Mouse (Mus musculus) midbrain, embryonic 13.5 days (tissue): ENCODE data around the gene Pole2. TPM values are rescaled to one million over a fixed set of nuclear protein-coding genes. Genes with fewer than 3 reads are reported as not detected.
"Not testable (repeated sequence)": the region's sequence is repeated elsewhere in the genome, so short reads cannot be mapped to it uniquely, and the experiment has no call there.

Experiments
- ATAC-seq: fragments of 200-750 bp; cut with Nextera tagmentation; 2 replicates; pipeline ENCODE4 v1.8.0; 2017; ENCODE audit warnings: mild to moderate bottlenecking, moderate TSS enrichment, moderate library complexity
- H3K27ac ChIP-seq: fragments of 300-500 bp; sonication (generic); 2 replicates; pipeline ENCODE4 v1.5.1; 2015; ENCODE audit warnings: inconsistent platforms, mild to moderate bottlenecking, moderate library complexity
- H3K27me3 ChIP-seq: fragments of 300-500 bp; sonication (generic); 2 replicates; pipeline ENCODE4 v1.6.1; 2015; ENCODE audit warnings: mild to moderate bottlenecking, inconsistent platforms
- H3K36me3 ChIP-seq: fragments of 300-500 bp; sonication (generic); 2 replicates; pipeline ENCODE4 v1.6.1; 2015; ENCODE audit warnings: mild to moderate bottlenecking, inconsistent platforms
- H3K4me1 ChIP-seq: fragments of 300-500 bp; sonication (generic); replicated peaks from 2 replicates; pipeline ENCODE4 v1.6.1; 2015; ENCODE audit warnings: inconsistent platforms
- H3K4me2 ChIP-seq: fragments of 300-500 bp; sonication (generic); replicated peaks from 2 replicates; pipeline ENCODE4 v1.6.1; 2015; ENCODE audit warnings: moderate library complexity, mild to moderate bottlenecking, inconsistent platforms
- H3K4me3 ChIP-seq: fragments of 300-500 bp; sonication (generic); replicated peaks from 2 replicates; pipeline ENCODE4 v1.5.1; 2015; ENCODE audit warnings: mild to moderate bottlenecking, inconsistent platforms
- H3K9ac ChIP-seq: fragments of 300-500 bp; sonication (generic); replicated peaks from 2 replicates; pipeline ENCODE4 v1.6.1; 2015; ENCODE audit warnings: mild to moderate bottlenecking, inconsistent platforms
- H3K9me3 ChIP-seq: fragments of 300-500 bp; sonication (generic); 2 replicates; pipeline ENCODE4 v1.6.1; 2016; ENCODE audit warnings: mild to moderate bottlenecking, inconsistent platforms
- WGBS: fragments of 180-500 bp; shearing (Covaris S2); methylation state at CpG from one replicate; pipeline ENCODE4 v1.1.7; 2015; 5-methylcytosine and 5-hydroxymethylcytosine counted together
- polyA plus RNA-seq: library from polyadenylated mRNA; unstranded; fragments of >200 nt; fragmentation: Nextera tagmentation; extraction: Ambion mirVana; gene quantifications from 2 replicates; pipeline ENCODE4 v1.2.1, GENCODE M21; 2015

Pole2 gene
- polyA plus RNA-seq, 1 experiment from 2014 or later: 10.0 TPM

GRCm38 (mm10) chr12:69167656-69168460 lies 60.1 kb downstream of the Pole2 start:
- Histone ChIP-seq H3K36me3 (no peaks in the 10 kb centered on the region), H3K4me3 (peak overlapping the region; percentile 66), H3K4me2 (peak overlapping the region; percentile 96), H3K27ac (peak overlapping the region; percentile 71), H3K9ac (peak overlapping the region; percentile 65), H3K9me3 (no peaks in the 10 kb centered on the region), H3K4me1 (peaks cover 16% of the 10 kb centered on the region), H3K27me3 (no peaks in the 10 kb centered on the region)
- 7% methylated on average over 18 of the region's 18 CpGs for WGBS
- ATAC-seq: peak; percentile 78

DNA sequence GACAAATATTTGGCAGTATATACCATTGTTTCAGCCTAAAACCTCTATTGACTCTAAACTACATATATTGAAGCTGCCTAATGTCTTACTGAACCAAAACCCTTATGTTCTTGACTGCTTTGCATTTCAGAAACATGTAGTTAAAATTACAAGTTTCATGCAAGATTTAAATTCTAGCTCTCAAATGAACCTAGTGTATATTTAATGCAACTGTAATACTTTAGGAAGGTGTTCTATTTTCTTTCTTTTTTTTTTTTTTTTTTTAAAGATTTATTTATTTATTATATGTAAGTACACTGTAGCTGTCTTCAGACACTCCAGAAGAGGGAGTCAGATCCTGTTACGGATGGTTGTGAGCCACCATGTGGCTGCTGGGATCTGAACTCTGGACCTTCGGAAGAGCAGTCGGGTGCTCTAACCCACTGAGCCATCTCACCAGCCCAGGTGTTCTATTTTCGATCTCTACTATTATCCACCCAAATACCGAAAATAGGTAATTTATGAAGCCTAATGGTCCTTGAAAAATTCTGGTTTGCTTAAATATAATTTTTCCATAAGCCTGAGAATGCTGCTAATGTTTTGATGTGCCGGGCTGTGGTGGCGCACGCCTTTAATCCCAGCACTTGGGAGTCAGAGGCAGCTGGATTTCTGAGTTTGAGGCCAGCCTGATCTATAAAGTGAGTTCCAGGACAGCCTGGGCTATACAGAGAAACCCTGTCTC lies 61.0 kb downstream of the Pole2 start:
- 69% methylated on average over 8 of the region's 8 CpGs for WGBS
- 0 out of 2 replicates have a peak overlapping the region, but pooled peaks have one; percentile 96 for H3K4me2 ChIP-seq
- not testable (repeated sequence) for ATAC-seq

GRCm38 (mm10) chr12:69164904-69165303 lies 63.1 kb downstream of the Pole2 start:
- Histone ChIP-seq H3K9me3 (no peaks in the 10 kb centered on the region), H3K4me1 (peaks cover 16% of the 10 kb centered on the region), H3K27ac (no peak overlapping the region), H3K27me3 (no peaks in the 10 kb centered on the region), H3K9ac (no peak overlapping the region), H3K4me2 (no peak overlapping the region), H3K4me3 (no peak overlapping the region), H3K36me3 (no peaks in the 10 kb centered on the region)
- ATAC-seq: no peak
- WGBS: 63% methylated on average over 3 of the region's 3 CpGs

More for the DNA sequence above, 61.0 kb downstream of the Pole2 start:
- not testable (repeated sequence) for H3K9ac ChIP-seq, H3K9me3 ChIP-seq, H3K27ac ChIP-seq, H3K36me3 ChIP-seq, H3K27me3 ChIP-seq, H3K4me3 ChIP-seq
- H3K4me1 ChIP-seq: peaks cover 16% of the 10 kb centered on the region

DNA sequence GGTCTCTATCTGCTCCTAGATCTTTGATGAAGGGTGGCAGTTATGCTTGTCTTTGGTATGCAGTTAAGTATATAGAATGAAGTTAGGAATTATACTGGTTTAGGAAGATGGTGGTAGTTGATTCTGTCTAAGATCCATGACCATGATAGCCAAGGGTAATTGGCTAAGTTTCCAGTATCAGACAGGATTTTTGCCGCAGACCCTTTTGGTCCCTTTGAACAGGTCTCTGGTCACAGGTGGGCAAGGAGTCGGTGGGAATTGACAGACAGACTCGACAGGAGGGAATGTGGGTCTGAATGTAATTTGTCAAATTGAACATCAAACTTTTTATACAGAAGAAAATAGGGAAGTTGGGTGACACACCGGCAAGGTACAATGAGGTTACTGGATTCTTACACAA lies 64.4 kb downstream of the Pole2 start:
- H3K36me3 ChIP-seq, H3K9me3 ChIP-seq, H3K4me3 ChIP-seq, H3K4me1 ChIP-seq, H3K27me3 ChIP-seq, H3K27ac ChIP-seq, H3K4me2 ChIP-seq, ATAC-seq, H3K9ac ChIP-seq: not testable (repeated sequence)
- WGBS: 78% methylated on average over 4 of the region's 4 CpGs

GRCm38 (mm10) chr12:69160677-69161076 lies 67.3 kb downstream of the Pole2 start:
- H3K27me3 ChIP-seq, ATAC-seq, H3K27ac ChIP-seq, H3K9me3 ChIP-seq, H3K9ac ChIP-seq, H3K4me2 ChIP-seq, H3K4me3 ChIP-seq: not testable (repeated sequence)
- Histone ChIP-seq H3K4me1 (peaks cover 12% of the 10 kb centered on the region), H3K36me3 (peaks cover 19% of the 10 kb centered on the region)
- 74% methylated on average over 2 of the region's 2 CpGs for WGBS

GRCm38 (mm10) chr12:69159578-69159940 lies 68.4 kb downstream of the Pole2 start:
- Histone ChIP-seq H3K27me3 (no peaks in the 10 kb centered on the region), H3K4me3 (peak overlapping the region; percentile 65; the same call in 1 of the 2 replicates), H3K4me1 (peaks cover 12% of the 10 kb centered on the region), H3K4me2 (no peak overlapping the region), H3K9me3 (no peaks in the 10 kb centered on the region), H3K9ac (no peak overlapping the region), H3K36me3 (peaks cover 27% of the 10 kb centered on the region), H3K27ac (no peak overlapping the region; the same call in none of the 2 replicates)
- WGBS: 4% methylated on average over 9 of the region's 9 CpGs
- no peak for ATAC-seq

GRCm38 (mm10) chr12:69158765-69159577 lies 69.0 kb downstream of the Pole2 start, which contains the start of gene Rps29:
Gene Rps29 (minus strand): TSS chr12:69159186.
- H3K27ac ChIP-seq: peak within 1 kb of the TSS; percentile 91
- peak within 1 kb of the TSS; percentile 91 for H3K9ac ChIP-seq
- not testable (repeated sequence) for H3K9me3 ChIP-seq, H3K27me3 ChIP-seq
- peaks cover 12% of the 10 kb centered on the region for H3K4me1 ChIP-seq
- WGBS: under 1% methylated on average over 54 of the region's 68 CpGs
- peak within 1 kb of the TSS; percentile 65 for H3K4me3 ChIP-seq
- peaks cover 27% of the 10 kb centered on the region for H3K36me3 ChIP-seq
- ATAC-seq: peak; percentile 99
- H3K4me2 ChIP-seq: peak within 1 kb of the TSS; percentile 74

GRCm38 (mm10) chr12:69158366-69158764 lies 69.6 kb downstream of the Pole2 start:
- Histone ChIP-seq H3K27me3 (no peaks in the 10 kb centered on the region), H3K9me3 (no peaks in the 10 kb centered on the region), H3K27ac (peak overlapping the region; percentile 91), H3K4me2 (peak overlapping the region; percentile 74), H3K4me3 (peak overlapping the region; percentile 65), H3K9ac (peak overlapping the region; percentile 91), H3K36me3 (peaks cover 27% of the 10 kb centered on the region), H3K4me1 (peaks cover 12% of the 10 kb centered on the region)
- under 1% methylated on average over 19 of the region's 19 CpGs for WGBS
- ATAC-seq: no peak

- H3K9ac ChIP-seq: no peak overlapping the region
- peaks cover 27% of the 10 kb centered on the region for H3K36me3 ChIP-seq
- 95% methylated on average over 2 of the region's 2 CpGs for WGBS
- H3K9me3 ChIP-seq: no peaks in the 10 kb centered on the region
- ATAC-seq: no peak
- H3K4me2 ChIP-seq: peak overlapping the region; percentile 74; the same call in 1 of the 2 replicates
- no peak overlapping the region for H3K27ac ChIP-seq
- no peak overlapping the region for H3K4me3 ChIP-seq
- H3K27me3 ChIP-seq: no peaks in the 10 kb centered on the region
- H3K4me1 ChIP-seq: peaks cover 12% of the 10 kb centered on the region
Measured at GRCm38 (mm10) chr12:69157107-69157506, 70.9 kb downstream of the Pole2 start.

- peaks cover 12% of the 10 kb centered on the region for H3K4me1 ChIP-seq
- no peaks in the 10 kb centered on the region for H3K9me3 ChIP-seq
- no peak overlapping the region for H3K4me3 ChIP-seq
- no peak overlapping the region for H3K4me2 ChIP-seq
- no peaks in the 10 kb centered on the region for H3K27me3 ChIP-seq
- no peak for ATAC-seq
- peaks cover 27% of the 10 kb centered on the region for H3K36me3 ChIP-seq
- WGBS: 96% methylated on average over 4 of the region's 4 CpGs
- no peak overlapping the region for H3K9ac ChIP-seq
- H3K27ac ChIP-seq: no peak overlapping the region
Measured at GRCm38 (mm10) chr12:69156436-69156835, 71.6 kb downstream of the Pole2 start.

DNA sequence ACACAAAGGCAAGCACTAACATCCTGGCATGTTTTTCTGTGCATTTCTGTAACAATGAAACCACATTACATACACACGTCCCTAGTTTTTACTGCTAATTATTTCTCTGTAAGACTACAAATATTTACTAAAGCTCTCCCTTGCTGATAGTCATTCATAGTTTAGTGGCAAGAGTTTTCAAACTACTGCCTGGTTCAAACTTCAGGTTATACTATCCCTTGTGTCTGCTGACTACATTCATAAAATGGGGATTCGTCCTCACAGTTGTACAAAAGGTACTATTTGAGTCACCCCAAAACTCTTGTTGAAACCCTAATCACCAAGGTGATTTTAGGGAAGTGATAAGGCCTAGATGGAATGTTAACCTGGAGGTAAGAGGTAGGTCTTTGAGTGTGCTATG lies 72.1 kb downstream of the Pole2 start:
- H3K9ac ChIP-seq: no peak overlapping the region
- H3K36me3 ChIP-seq: peaks cover 27% of the 10 kb centered on the region
- no peaks in the 10 kb centered on the region for H3K27me3 ChIP-seq
- no peak overlapping the region for H3K4me3 ChIP-seq
- H3K4me2 ChIP-seq: no peak overlapping the region
- no peaks in the 10 kb centered on the region for H3K9me3 ChIP-seq
- 85% methylated on average over 2 of the region's 2 CpGs for WGBS
- H3K4me1 ChIP-seq: peaks cover 12% of the 10 kb centered on the region
- ATAC-seq: no peak
- H3K27ac ChIP-seq: no peak overlapping the region
